Mouse (Mus musculus) myocyte (in vitro differentiated cells): Measurements from ENCODE around the gene Tmem63b.

Experiments used
- POLR2A ChIP-seq: IDR thresholded peaks from one replicate; pipeline ENCODE4 v1.6.1; 2011; ENCODE audit warnings: low read depth, mild to moderate bottlenecking, control low read depth, moderate library complexity; ENCODE audit not compliant: insufficient read length
- USF1 ChIP-seq: IDR thresholded peaks from one replicate; pipeline ENCODE4 v1.6.1; 2011; ENCODE audit warnings: low read depth, mild to moderate bottlenecking, control low read depth, moderate library complexity

DNA sequence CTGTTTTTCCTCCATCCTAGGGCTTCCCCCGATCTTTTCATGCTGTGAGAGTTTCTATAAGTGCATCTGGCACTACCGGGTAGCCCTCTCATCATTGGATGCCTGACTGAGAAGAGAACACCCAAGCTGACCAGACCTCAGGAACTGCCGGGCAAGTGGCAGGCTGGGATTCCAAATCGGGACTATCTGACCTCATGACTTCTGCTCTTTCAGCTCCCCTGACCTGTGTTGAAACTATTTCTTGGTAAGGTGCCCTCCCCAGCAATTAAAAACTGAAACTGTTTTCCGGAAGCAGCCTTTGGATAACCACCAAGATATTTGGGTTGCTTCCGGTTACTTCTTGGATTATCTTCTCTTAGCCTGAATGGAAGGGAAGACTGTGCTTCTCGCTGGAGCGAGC is 21.5 kb upstream of the Tmem63b start:
- TF ChIP-seq USF1 (no peak), POLR2A (no peak)
